Mouse (Mus musculus): ENCODE results near the gene Bmper. TPM values are rescaled to one million over a fixed set of nuclear protein-coding genes. Genes with fewer than 3 reads are reported as not detected.

The Bmper gene
- polyA plus RNA-seq, 1 experiment from 2014 or later: 30.6 TPM

GRCm38 (mm10) chr9:23384880-23385279, 162.0 kb downstream of the Bmper start:
- H3K27me3 ChIP-seq (ENCODE audit: control insufficient read depth, insufficient read depth, low read depth, low read length): no peaks in the 10 kb centered on the region
- peak; percentile 89 for ATAC-seq (ENCODE audit: low read depth)
- no peaks in the 10 kb centered on the region for H3K9me3 ChIP-seq (ENCODE audit: control insufficient read depth, low read length)
- WGBS: 15% methylated on average over 3 of the region's 3 CpGs
- H3K9ac ChIP-seq (ENCODE audit: low read length): no peak overlapping the region
- no peaks in the 10 kb centered on the region for H3K36me3 ChIP-seq (ENCODE audit: control insufficient read depth, insufficient read depth, low read length)
- H3K27ac ChIP-seq (ENCODE audit: low read length): peak overlapping the region; percentile 84
- H3K4me1 ChIP-seq (replicated peaks; ENCODE audit: control insufficient read depth, insufficient read depth, low read length): peaks cover 28% of the 10 kb centered on the region
- no peak overlapping the region for H3K4me2 ChIP-seq (ENCODE audit: low read depth, low read length)
- H3K4me3 ChIP-seq (ENCODE audit: low read length): no peak overlapping the region

- Histone ChIP-seq H3K4me2 (ENCODE audit: low read depth, low read length) (no peak overlapping the region), H3K4me3 (ENCODE audit: low read length) (no peak overlapping the region), H3K36me3 (ENCODE audit: control insufficient read depth, insufficient read depth, low read length) (no peaks in the 10 kb centered on the region), H3K9ac (ENCODE audit: low read length) (no peak overlapping the region), H3K27me3 (ENCODE audit: control insufficient read depth, insufficient read depth, low read depth, low read length) (no peaks in the 10 kb centered on the region), H3K9me3 (ENCODE audit: control insufficient read depth, low read length) (no peaks in the 10 kb centered on the region), H3K4me1 (replicated peaks; ENCODE audit: control insufficient read depth, insufficient read depth, low read length) (peaks cover 38% of the 10 kb centered on the region), H3K27ac (ENCODE audit: low read length) (peak overlapping the region; percentile 84)
- WGBS: 51% methylated on average over 3 of the region's 3 CpGs
- ATAC-seq (ENCODE audit: low read depth): no peak
These were observed 163.3 kb downstream of the Bmper start for GRCm38 (mm10) chr9:23386201-23386600.

- 55% methylated on average over 3 of the region's 3 CpGs for WGBS
- Histone ChIP-seq H3K27me3 (ENCODE audit: control insufficient read depth, insufficient read depth, low read depth, low read length) (no peaks in the 10 kb centered on the region), H3K9ac (ENCODE audit: low read length) (no peak overlapping the region), H3K4me2 (ENCODE audit: low read depth, low read length) (no peak overlapping the region), H3K27ac (ENCODE audit: low read length) (no peak overlapping the region; the same call in 1 of the 2 replicates), H3K4me3 (ENCODE audit: low read length) (no peak overlapping the region), H3K4me1 (replicated peaks; ENCODE audit: control insufficient read depth, insufficient read depth, low read length) (peaks cover 23% of the 10 kb centered on the region), H3K9me3 (ENCODE audit: control insufficient read depth, low read length) (no peaks in the 10 kb centered on the region), H3K36me3 (ENCODE audit: control insufficient read depth, insufficient read depth, low read length) (no peaks in the 10 kb centered on the region)
- no peak for ATAC-seq (ENCODE audit: low read depth)
These were observed 167.2 kb downstream of the Bmper start for GRCm38 (mm10) chr9:23390118-23390517.

GRCm38 (mm10) chr9:23394652-23395317, 171.9 kb downstream of the Bmper start:
- no peak overlapping the region for H3K9ac ChIP-seq (ENCODE audit: low read length)
- 41% methylated on average over 6 of the region's 6 CpGs for WGBS
- H3K4me3 ChIP-seq (ENCODE audit: low read length): no peak overlapping the region
- H3K27ac ChIP-seq (ENCODE audit: low read length): no peak overlapping the region
- no peaks in the 10 kb centered on the region for H3K36me3 ChIP-seq (ENCODE audit: control insufficient read depth, insufficient read depth, low read length)
- peak; percentile 88 for ATAC-seq (ENCODE audit: low read depth)
- no peaks in the 10 kb centered on the region for H3K27me3 ChIP-seq (ENCODE audit: control insufficient read depth, insufficient read depth, low read depth, low read length)
- no peak overlapping the region for H3K4me2 ChIP-seq (ENCODE audit: low read depth, low read length)
- H3K9me3 ChIP-seq (ENCODE audit: control insufficient read depth, low read length): no peaks in the 10 kb centered on the region
- H3K4me1 ChIP-seq (replicated peaks; ENCODE audit: control insufficient read depth, insufficient read depth, low read length): peaks cover 15% of the 10 kb centered on the region

- Histone ChIP-seq H3K9me3 (ENCODE audit: control insufficient read depth, low read length) (no peaks in the 10 kb centered on the region), H3K9ac (ENCODE audit: low read length) (no peak overlapping the region), H3K36me3 (ENCODE audit: control insufficient read depth, insufficient read depth, low read length) (no peaks in the 10 kb centered on the region), H3K27ac (ENCODE audit: low read length) (0 out of 2 replicates have a peak overlapping the region, but pooled peaks have one; percentile 10), H3K4me3 (ENCODE audit: low read length) (no peak overlapping the region), H3K27me3 (ENCODE audit: control insufficient read depth, insufficient read depth, low read depth, low read length) (no peaks in the 10 kb centered on the region), H3K4me2 (ENCODE audit: low read depth, low read length) (no peak overlapping the region), H3K4me1 (replicated peaks; ENCODE audit: control insufficient read depth, insufficient read depth, low read length) (peaks cover 13% of the 10 kb centered on the region)
- 60% methylated on average over 7 of the region's 7 CpGs for WGBS
- no peak for ATAC-seq (ENCODE audit: low read depth)
These were observed 173.3 kb downstream of the Bmper start for GRCm38 (mm10) chr9:23396186-23396585.

GRCm38 (mm10) chr9:23397876-23398275, 175.0 kb downstream of the Bmper start:
- Histone ChIP-seq H3K4me2 (ENCODE audit: low read depth, low read length) (no peak overlapping the region), H3K9ac (ENCODE audit: low read length) (no peak overlapping the region), H3K27me3 (ENCODE audit: control insufficient read depth, insufficient read depth, low read depth, low read length) (no peaks in the 10 kb centered on the region), H3K36me3 (ENCODE audit: control insufficient read depth, insufficient read depth, low read length) (no peaks in the 10 kb centered on the region), H3K4me1 (replicated peaks; ENCODE audit: control insufficient read depth, insufficient read depth, low read length) (peaks cover 13% of the 10 kb centered on the region), H3K4me3 (ENCODE audit: low read length) (no peak overlapping the region), H3K27ac (ENCODE audit: low read length) (no peak overlapping the region), H3K9me3 (ENCODE audit: control insufficient read depth, low read length) (no peaks in the 10 kb centered on the region)
- 88% methylated on average over 3 of the region's 3 CpGs for WGBS
- ATAC-seq (ENCODE audit: low read depth): no peak

GRCm38 (mm10) chr9:23399638-23400284, 176.9 kb downstream of the Bmper start:
- no peak overlapping the region for H3K4me2 ChIP-seq (ENCODE audit: low read depth, low read length)
- no peaks in the 10 kb centered on the region for H3K36me3 ChIP-seq (ENCODE audit: control insufficient read depth, insufficient read depth, low read length)
- H3K9me3 ChIP-seq (ENCODE audit: control insufficient read depth, low read length): no peaks in the 10 kb centered on the region
- peaks cover 13% of the 10 kb centered on the region for H3K4me1 ChIP-seq (replicated peaks; ENCODE audit: control insufficient read depth, insufficient read depth, low read length)
- WGBS: 19% methylated on average over 6 of the region's 6 CpGs
- peak; percentile 75 for ATAC-seq (ENCODE audit: low read depth)
- H3K27me3 ChIP-seq (ENCODE audit: control insufficient read depth, insufficient read depth, low read depth, low read length): no peaks in the 10 kb centered on the region
- H3K27ac ChIP-seq (ENCODE audit: low read length): peak overlapping the region; percentile 75
- no peak overlapping the region for H3K4me3 ChIP-seq (ENCODE audit: low read length)
- H3K9ac ChIP-seq (ENCODE audit: low read length): no peak overlapping the region

- 46% methylated on average over 6 of the region's 6 CpGs for WGBS
- Histone ChIP-seq H3K27me3 (ENCODE audit: control insufficient read depth, insufficient read depth, low read depth, low read length) (no peaks in the 10 kb centered on the region), H3K9ac (ENCODE audit: low read length) (no peak overlapping the region), H3K4me3 (ENCODE audit: low read length) (no peak overlapping the region), H3K4me1 (replicated peaks; ENCODE audit: control insufficient read depth, insufficient read depth, low read length) (no peaks in the 10 kb centered on the region), H3K4me2 (ENCODE audit: low read depth, low read length) (no peak overlapping the region), H3K36me3 (ENCODE audit: control insufficient read depth, insufficient read depth, low read length) (no peaks in the 10 kb centered on the region), H3K27ac (ENCODE audit: low read length) (0 out of 2 replicates have a peak overlapping the region, but pooled peaks have one; percentile 27), H3K9me3 (ENCODE audit: control insufficient read depth, low read length) (no peaks in the 10 kb centered on the region)
- ATAC-seq (ENCODE audit: low read depth): no peak
These were observed 184.5 kb downstream of the Bmper start for GRCm38 (mm10) chr9:23407416-23407815.

GRCm38 (mm10) chr9:23407935-23408781, 185.3 kb downstream of the Bmper start:
- Histone ChIP-seq H3K9me3 (ENCODE audit: control insufficient read depth, low read length) (no peaks in the 10 kb centered on the region), H3K36me3 (ENCODE audit: control insufficient read depth, insufficient read depth, low read length) (no peaks in the 10 kb centered on the region), H3K4me2 (ENCODE audit: low read depth, low read length) (no peak overlapping the region), H3K9ac (ENCODE audit: low read length) (no peak overlapping the region), H3K4me3 (ENCODE audit: low read length) (no peak overlapping the region), H3K27ac (ENCODE audit: low read length) (no peak overlapping the region), H3K4me1 (replicated peaks; ENCODE audit: control insufficient read depth, insufficient read depth, low read length) (no peaks in the 10 kb centered on the region), H3K27me3 (ENCODE audit: control insufficient read depth, insufficient read depth, low read depth, low read length) (no peaks in the 10 kb centered on the region)
- ATAC-seq (ENCODE audit: low read depth): no peak
- WGBS: 73% methylated on average over 3 of the region's 3 CpGs

Measured in lung, embryonic 16.5 days (tissue).